Mouse (Mus musculus) CH12.LX (cell line): ENCODE results near the gene Dhx15. TPM values are rescaled to one million over a fixed set of nuclear protein-coding genes. Genes with fewer than 3 reads are reported as not detected.
A peak's percentile ranks its signal among the peaks of the same experiment; 100 is the strongest.

Experiments used
- DNase-seq: peaks from one replicate; pipeline ENCODE4 v3.0.0-alpha.2; 2013; ENCODE audit errors: extremely low read depth
- H3K27ac ChIP-seq: 2 replicates; pipeline ENCODE4 v1.5.1; 2012; ENCODE audit warnings: low read depth, mild to moderate bottlenecking, control low read depth, moderate library complexity; ENCODE audit not compliant: insufficient read depth
- H3K27me3 ChIP-seq: replicated peaks from 2 replicates; pipeline ENCODE3; 2012; ENCODE audit warnings: inconsistent platforms
- H3K36me3 ChIP-seq, 2 experiments: replicated peaks in 1 of 2; 2 replicates each; pipeline versions ENCODE3 to v1.6.1; 2012; ENCODE audit warnings: inconsistent platforms in 1 of 2, low read length in 1 of 2, mild to moderate bottlenecking in 1 of 2, mixed read lengths in 1 of 2, moderate library complexity in 1 of 2; ENCODE audit not compliant: control insufficient read depth in 1 of 2, insufficient read depth in 1 of 2
- H3K4me1 ChIP-seq, 2 experiments: 2 replicates each; pipeline ENCODE4 v1.6.1; 2012; ENCODE audit warnings: inconsistent platforms in 1 of 2, moderate library complexity in 1 of 2; ENCODE audit not compliant: insufficient read depth in 2 of 2, control insufficient read depth in 1 of 2
- H3K4me2 ChIP-seq: 2 replicates; pipeline ENCODE4 v1.6.1; 2012; ENCODE audit warnings: low read depth, mild to moderate bottlenecking, control low read depth; ENCODE audit not compliant: poor library complexity, insufficient read depth, severe bottlenecking
- H3K4me3 ChIP-seq, 3 experiments: fragments of 150-350 bp in 1 of 3; sonication (generic) in 1 of 3; replicated peaks in 1 of 3; 2 replicates each; pipeline versions ENCODE3 to v1.5.1; 2011 to 2012; ENCODE audit warnings: low read depth in 2 of 3, low read length in 2 of 3, mild to moderate bottlenecking in 2 of 3, moderate library complexity in 2 of 3, control low read depth in 1 of 3, improper control_type of control experiment in 1 of 3, inconsistent platforms in 1 of 3, mixed read lengths in 1 of 3; ENCODE audit not compliant: poor library complexity in 1 of 3
- H3K79me2 ChIP-seq: replicated peaks from 2 replicates; pipeline ENCODE4 v1.6.1; 2012; ENCODE audit warnings: mild to moderate bottlenecking, moderate library complexity; ENCODE audit not compliant: control insufficient read depth, poor library complexity, insufficient read depth, severe bottlenecking; ENCODE audit errors: extremely low read depth
- H3K9ac ChIP-seq: 2 replicates; pipeline ENCODE4 v1.6.1; 2012; ENCODE audit warnings: low read depth, mild to moderate bottlenecking, control low read depth, moderate library complexity; ENCODE audit not compliant: insufficient read depth
- H3K9me3 ChIP-seq: replicated peaks from 2 replicates; pipeline ENCODE3; 2012; ENCODE audit warnings: low read length, inconsistent platforms, mixed read lengths
- BHLHE40 ChIP-seq: IDR thresholded peaks from 2 replicates; pipeline ENCODE4 v1.6.1; 2011; ENCODE audit warnings: mild to moderate bottlenecking, low read depth, low read length, improper control_type of control experiment
- CHD1 ChIP-seq: IDR thresholded peaks from 2 replicates; pipeline ENCODE4 v1.6.1; 2012; ENCODE audit warnings: low read depth, low read length, improper control_type of control experiment, inconsistent platforms
- CHD2 ChIP-seq: IDR thresholded peaks from 2 replicates; pipeline ENCODE4 v1.6.1; 2011; ENCODE audit warnings: low read length, improper control_type of control experiment
- CTCF ChIP-seq, 2 experiments: IDR thresholded peaks in 1 of 2; conservative IDR thresholded peaks in 1 of 2; 2 replicates each; pipeline ENCODE4 v1.5.1; 2011 to 2012; ENCODE audit warnings: low read depth in 2 of 2, low read length in 2 of 2, improper control_type of control experiment in 1 of 2, inconsistent platforms in 1 of 2, mild to moderate bottlenecking in 1 of 2, moderate library complexity in 1 of 2
- E2F4 ChIP-seq: IDR thresholded peaks from 2 replicates; pipeline ENCODE4 v1.6.1; 2011; ENCODE audit warnings: low read depth, low read length, improper control_type of control experiment; ENCODE audit not compliant: insufficient replicate concordance
- ETS1 ChIP-seq: conservative IDR thresholded peaks from 2 replicates; pipeline ENCODE4 v1.6.1; 2012; ENCODE audit warnings: low read depth, mild to moderate bottlenecking, inconsistent platforms, low read length, improper control_type of control experiment, moderate library complexity
- HCFC1 ChIP-seq: IDR thresholded peaks from 2 replicates; pipeline ENCODE4 v1.6.1; 2012; ENCODE audit warnings: low read depth, mild to moderate bottlenecking, inconsistent platforms, low read length, improper control_type of control experiment
- IRF4 ChIP-seq: IDR thresholded peaks from 2 replicates; pipeline ENCODE4 v1.6.1; 2014; ENCODE audit warnings: low read depth, mild to moderate bottlenecking, inconsistent platforms, low read length, improper control_type of control experiment
- JUN ChIP-seq: IDR thresholded peaks from 2 replicates; pipeline ENCODE4 v1.6.1; 2011; ENCODE audit warnings: low read depth, mild to moderate bottlenecking, low read length, improper control_type of control experiment, moderate library complexity; ENCODE audit not compliant: insufficient read depth
- JUND ChIP-seq: conservative IDR thresholded peaks from 2 replicates; pipeline ENCODE4 v1.6.1; 2011; ENCODE audit warnings: low read depth, low read length, improper control_type of control experiment
- KAT2A ChIP-seq: IDR thresholded peaks from 2 replicates; pipeline ENCODE4 v1.6.1; 2012; ENCODE audit warnings: low read length, improper control_type of control experiment, inconsistent platforms; ENCODE audit not compliant: insufficient replicate concordance
- MAZ ChIP-seq: IDR thresholded peaks from 2 replicates; pipeline ENCODE4 v1.6.1; 2012; ENCODE audit warnings: low read depth, mild to moderate bottlenecking, inconsistent platforms, low read length, improper control_type of control experiment, moderate library complexity
- MEF2A ChIP-seq: IDR thresholded peaks from 2 replicates; pipeline ENCODE4 v1.6.1; 2014; ENCODE audit warnings: low read depth, mild to moderate bottlenecking, inconsistent platforms, low read length, improper control_type of control experiment, borderline replicate concordance
- MXI1 ChIP-seq: IDR thresholded peaks from 2 replicates; pipeline ENCODE4 v1.6.1; 2011; ENCODE audit warnings: mild to moderate bottlenecking, low read depth, low read length, improper control_type of control experiment
- MYC ChIP-seq: IDR thresholded peaks from 2 replicates; pipeline ENCODE4 v1.6.1; 2011; ENCODE audit warnings: low read depth, mild to moderate bottlenecking, improper control_type of control experiment, low read length
- NELFE ChIP-seq: IDR thresholded peaks from 2 replicates; pipeline ENCODE4 v1.6.1; 2011; ENCODE audit warnings: low read depth, low read length, improper control_type of control experiment
- POLR2A ChIP-seq: IDR thresholded peaks from 2 replicates; pipeline ENCODE4 v1.6.1; 2011; ENCODE audit warnings: low read depth, mild to moderate bottlenecking, improper control_type of control experiment, low read length
- RAD21 ChIP-seq: IDR thresholded peaks from 2 replicates; pipeline ENCODE4 v1.6.1; 2011; ENCODE audit warnings: low read depth, mild to moderate bottlenecking, low read length, improper control_type of control experiment, moderate library complexity
- RCOR1 ChIP-seq: conservative IDR thresholded peaks from 2 replicates; pipeline ENCODE4 v1.6.1; 2012; ENCODE audit warnings: low read depth, mild to moderate bottlenecking, inconsistent platforms, low read length, improper control_type of control experiment
- SIN3A ChIP-seq: IDR thresholded peaks from 2 replicates; pipeline ENCODE4 v1.6.1; 2012; ENCODE audit warnings: low read length, improper control_type of control experiment, inconsistent platforms
- TBP ChIP-seq: conservative IDR thresholded peaks from 2 replicates; pipeline ENCODE4 v1.6.1; 2011; ENCODE audit warnings: low read depth, low read length, improper control_type of control experiment
- TCF12 ChIP-seq: IDR thresholded peaks from 2 replicates; pipeline ENCODE4 v1.6.1; 2014; ENCODE audit warnings: low read depth, mild to moderate bottlenecking, inconsistent platforms, low read length, improper control_type of control experiment
- USF1 ChIP-seq: IDR thresholded peaks from 2 replicates; pipeline ENCODE4 v1.6.1; 2014; ENCODE audit warnings: low read depth, mild to moderate bottlenecking, inconsistent platforms, low read length, improper control_type of control experiment
- ZC3H11A ChIP-seq: IDR thresholded peaks from 2 replicates; pipeline ENCODE4 v1.6.1; 2012; ENCODE audit warnings: low read depth, mild to moderate bottlenecking, inconsistent platforms, low read length, improper control_type of control experiment
- ZKSCAN1 ChIP-seq: IDR thresholded peaks from 2 replicates; pipeline ENCODE4 v1.6.1; 2012; ENCODE audit warnings: low read depth, inconsistent platforms, low read length, improper control_type of control experiment, borderline replicate concordance
- ZMIZ1 ChIP-seq: IDR thresholded peaks from 2 replicates; pipeline ENCODE4 v1.6.1; 2012; ENCODE audit warnings: low read depth, mild to moderate bottlenecking, inconsistent platforms, low read length, improper control_type of control experiment
- ZNF384 ChIP-seq: IDR thresholded peaks from 2 replicates; pipeline ENCODE4 v1.6.1; 2012; ENCODE audit warnings: low read depth, low read length, improper control_type of control experiment, inconsistent platforms
- dilution Hi-C: fragments of 300-500 bp; cut with MboI; formaldehyde crosslinking; loops from 2 replicates; pipeline ENCODE4 v1.14.3; 2020; ENCODE audit warnings: low sequenced_read_pairs; ENCODE audit not compliant: extremely low pct_unique_long_range_greater_than_20kb, extremely low pct_ligation_motif_present
- in situ Hi-C: fragments of 300-500 bp; cut with MboI; formaldehyde crosslinking; loops from 3 replicates; pipeline ENCODE4 v1.14.3; 2019; ENCODE audit warnings: low sequenced_read_pairs, low pct_ligation_motif_present, low pct_unique_long_range_greater_than_20kb, mixed read lengths
- polyA plus RNA-seq: library from polyadenylated mRNA; unstranded; fragments of >175 nt; gene quantifications from 2 replicates; pipeline ENCODE4 v1.2.1, GENCODE M21; 2012; ENCODE audit warnings: low read depth; ENCODE audit not compliant: insufficient read length
- total RNA-seq, 2 experiments: library from RNA; depleted of rRNA; stranded (reverse); fragments of 300-350 nt in 1 of 2; fragments of >200 nt in 1 of 2; gene quantifications; 2 replicates each; pipeline ENCODE4 v1.2.3; 2012 to 2014

Gene Dhx15
- total and polyA plus RNA-seq, 3 experiments: 101 to 355 (median 287) TPM

- in situ Hi-C loops: loop anchor here (10.0 kb wide), 1 partner anchor 123 kb away; no protein-coding TSS in a partner anchor
- H3K9me3 ChIP-seq: peaks cover 19% of the 10 kb centered on the region
- H3K27ac ChIP-seq: no peak overlapping the region
- no peak for DNase-seq
- H3K4me2 ChIP-seq: no peak overlapping the region
- H3K36me3 ChIP-seq: no peaks in the 10 kb centered on the region
- no peak overlapping the region for H3K9ac ChIP-seq
- TF ChIP-seq ZKSCAN1: no peak
- no peak for TF ChIP-seq SIN3A
- no peak for TF ChIP-seq JUND
- TF ChIP-seq RCOR1: no peak
- TF ChIP-seq JUN: no peak
- no peak for TF ChIP-seq MEF2A
- no peak for TF ChIP-seq RAD21
- TF ChIP-seq BHLHE40: no peak
- TF ChIP-seq TCF12: no peak
- no peak for TF ChIP-seq CHD1
- no peak for TF ChIP-seq E2F4
- no peak for TF ChIP-seq USF1
- no peak for TF ChIP-seq POLR2A
- TF ChIP-seq, all 38 proteins: peak for 0
- Histone ChIP-seq H3K27me3 (no peaks in the 10 kb centered on the region), H3K4me1 (peaks cover 8 to 37% of the 10 kb centered on the region in 2 experiments; a peak in 3 of 4 replicates), H3K79me2 (no peaks in the 10 kb centered on the region), H3K4me3 (no peak overlapping the region)
- dilution Hi-C loops: no loop called here
Measured at GRCm38 (mm10) chr5:52112191-52112760, 78.0 kb downstream of the Dhx15 start.

DNA sequence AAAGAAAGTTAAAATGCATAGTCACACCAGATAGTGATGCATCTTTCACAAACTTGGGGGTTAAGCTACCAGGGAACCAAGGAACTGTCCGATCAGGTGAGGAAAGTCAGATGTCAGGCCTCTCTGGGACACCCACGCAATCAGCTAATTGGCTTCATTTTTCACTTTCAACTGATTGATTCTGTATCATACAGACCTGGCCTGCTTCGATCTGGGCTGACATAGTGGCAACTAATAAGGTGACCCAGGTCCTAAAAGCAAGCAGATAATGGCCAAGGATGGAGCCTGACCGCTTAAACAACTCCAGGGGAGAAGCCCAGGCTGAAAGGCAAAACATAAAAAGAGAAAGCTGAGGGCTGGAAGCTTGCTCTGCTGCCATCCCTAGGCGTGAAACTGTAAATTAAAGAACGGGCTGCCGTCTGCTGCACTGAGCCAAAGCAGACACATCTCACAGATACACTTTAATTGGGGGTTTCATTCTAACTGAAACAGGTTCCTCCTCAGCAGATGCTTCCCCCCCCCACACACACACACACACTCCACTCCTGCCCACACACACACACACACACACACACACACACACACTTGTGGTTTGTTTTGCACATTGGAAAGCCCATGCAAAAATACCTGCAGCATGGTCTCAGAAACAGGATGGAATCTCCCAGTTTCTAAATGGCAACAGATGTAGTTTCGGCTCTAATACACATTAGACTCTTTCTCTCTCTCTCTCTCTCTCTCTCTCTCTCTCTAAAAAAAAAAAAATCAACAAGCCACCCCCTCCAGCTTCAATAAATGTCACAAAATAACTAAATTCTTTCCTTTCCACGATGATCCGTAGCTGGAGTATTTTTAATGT, 79.3 kb downstream of the Dhx15 start:
- dilution Hi-C loops (no loop called here), in situ Hi-C loops (loop anchor here (10.0 kb wide), 1 partner anchor 124 kb away; no protein-coding TSS in a partner anchor)
- Histone ChIP-seq H3K27ac (no peak overlapping the region), H3K27me3 (no peaks in the 10 kb centered on the region), H3K4me1 (peaks cover 6 to 29% of the 10 kb centered on the region in 2 experiments; a peak in 3 of 4 replicates), H3K36me3 (no peaks in the 10 kb centered on the region), H3K4me2 (peak overlapping the region; percentile 30), H3K79me2 (no peaks in the 10 kb centered on the region), H3K9ac (no peak overlapping the region), H3K4me3 (no peak overlapping the region), H3K9me3 (peaks cover 19% of the 10 kb centered on the region)
- peak; percentile 25 for DNase-seq
- no peak; the same call in 1 of the 2 replicates for TF ChIP-seq JUN
- peak; percentile 32; the same call in 1 of the 2 replicates for TF ChIP-seq CHD2
- TF ChIP-seq HCFC1: no peak
- no peak for TF ChIP-seq NELFE
- no peak for TF ChIP-seq ZC3H11A
- no peak for TF ChIP-seq ZMIZ1
- no peak for TF ChIP-seq USF1
- no peak for TF ChIP-seq ZKSCAN1
- peak; percentile 70; the same call in 1 of the 2 replicates for TF ChIP-seq SIN3A
- TF ChIP-seq TBP: no peak
- TF ChIP-seq MYC: no peak
- peak; percentile 73 for TF ChIP-seq ETS1
- no peak for TF ChIP-seq POLR2A
- TF ChIP-seq CTCF (conservative IDR thresholded peaks at IDR 0.05 in 1 of 2, IDR thresholded peaks at IDR 0.05 in 1 of 2; ENCODE audit: low read depth in 2 of 2, low read length in 2 of 2): no peak
- no peak for TF ChIP-seq MXI1
- no peak for TF ChIP-seq CHD1
- peak; percentile 75 for TF ChIP-seq TCF12
- TF ChIP-seq E2F4: no peak
- no peak for TF ChIP-seq RAD21
- TF ChIP-seq IRF4: peak; percentile 88
- peak; percentile 89 for TF ChIP-seq ZNF384
- no peak for TF ChIP-seq KAT2A
- TF ChIP-seq MAZ: peak; percentile 84; the same call in 1 of the 2 replicates
- peak; percentile 82 for TF ChIP-seq MEF2A
